Mouse (Mus musculus) skeletal muscle tissue, adult 2 months (tissue): ENCODE data around the gene Aqp2.
A peak's percentile ranks its signal among the peaks of the same experiment; 100 is the strongest.

ENCODE experiments used
- DNase-seq: peaks from one replicate; pipeline ENCODE4 v3.0.0-alpha.2; 2012; ENCODE audit warnings: low read depth, low spot score

The Aqp2 gene

DNA sequence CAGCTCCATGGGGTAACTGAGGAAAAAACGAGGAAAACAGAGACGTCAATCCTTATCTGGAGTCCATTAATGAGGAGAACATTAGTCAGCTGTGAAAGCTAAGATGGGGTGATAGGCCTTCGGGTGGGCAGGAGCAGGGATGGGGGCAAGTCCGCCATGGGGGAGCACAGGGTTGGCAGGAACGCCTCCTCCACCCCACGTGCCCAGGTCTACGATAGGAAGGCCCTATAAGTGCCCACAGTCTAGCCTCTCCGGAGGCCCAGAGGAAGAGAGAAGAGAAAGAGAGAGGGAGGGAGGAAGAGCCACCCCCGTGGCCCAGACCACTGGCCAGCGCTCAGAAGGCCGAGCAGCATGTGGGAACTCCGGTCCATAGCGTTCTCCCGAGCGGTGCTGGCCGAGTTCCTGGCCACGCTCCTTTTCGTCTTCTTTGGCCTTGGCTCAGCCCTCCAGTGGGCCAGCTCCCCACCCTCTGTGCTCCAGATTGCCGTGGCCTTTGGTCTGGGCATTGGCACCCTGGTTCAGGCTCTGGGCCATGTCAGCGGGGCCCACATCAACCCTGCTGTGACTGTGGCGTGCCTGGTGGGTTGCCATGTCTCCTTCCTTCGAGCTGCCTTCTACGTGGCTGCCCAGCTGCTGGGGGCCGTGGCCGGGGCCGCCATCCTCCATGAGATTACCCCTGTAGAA is at the start of gene Aqp2:
TSS of gene Aqp2 (plus strand) at position 254 of the 684 bp plus-strand sequence.
- no peak for DNase-seq

DNA sequence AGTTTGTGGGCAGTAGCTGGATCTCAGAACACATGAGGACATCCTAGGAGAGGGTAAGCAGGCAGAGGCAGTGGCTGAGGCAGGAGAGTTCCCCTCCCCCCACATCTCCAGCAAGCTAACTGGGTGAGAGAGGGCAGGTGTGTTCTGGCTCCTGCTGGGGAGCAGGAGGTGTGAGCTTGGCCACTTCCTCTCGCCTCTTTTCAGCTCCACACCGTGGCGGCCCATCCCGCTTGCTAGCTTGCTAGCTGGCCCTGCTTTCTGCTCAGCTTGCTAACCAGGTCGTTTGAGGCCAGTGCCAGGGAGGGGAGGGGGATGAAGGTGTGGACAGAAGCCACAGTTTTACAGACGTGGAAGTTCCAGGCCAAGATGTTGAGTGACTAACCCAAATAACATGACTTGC is 47.7 kb upstream of the Aqp2 start:
- DNase-seq = no peak

DNA sequence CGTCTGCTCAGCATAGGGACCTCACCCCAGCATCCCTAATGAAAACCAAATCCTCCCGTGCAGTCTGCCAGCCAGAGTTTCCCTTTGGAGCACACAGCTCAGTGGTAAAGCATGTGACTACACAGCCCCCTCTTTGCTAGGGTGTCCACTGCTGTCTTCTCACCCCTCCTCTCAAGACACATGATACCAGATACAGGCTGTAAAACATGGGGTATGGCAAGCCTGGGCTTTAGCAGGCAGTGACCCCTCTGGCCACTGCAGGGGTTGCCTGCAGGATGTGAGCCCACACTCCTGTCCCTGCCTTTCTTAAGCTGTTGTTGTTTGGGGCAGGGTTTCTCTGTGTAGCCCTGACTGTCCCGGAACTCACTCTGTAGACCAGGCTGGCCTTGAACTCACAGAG is 46.8 kb upstream of the Aqp2 start:
- no peak for DNase-seq

DNA sequence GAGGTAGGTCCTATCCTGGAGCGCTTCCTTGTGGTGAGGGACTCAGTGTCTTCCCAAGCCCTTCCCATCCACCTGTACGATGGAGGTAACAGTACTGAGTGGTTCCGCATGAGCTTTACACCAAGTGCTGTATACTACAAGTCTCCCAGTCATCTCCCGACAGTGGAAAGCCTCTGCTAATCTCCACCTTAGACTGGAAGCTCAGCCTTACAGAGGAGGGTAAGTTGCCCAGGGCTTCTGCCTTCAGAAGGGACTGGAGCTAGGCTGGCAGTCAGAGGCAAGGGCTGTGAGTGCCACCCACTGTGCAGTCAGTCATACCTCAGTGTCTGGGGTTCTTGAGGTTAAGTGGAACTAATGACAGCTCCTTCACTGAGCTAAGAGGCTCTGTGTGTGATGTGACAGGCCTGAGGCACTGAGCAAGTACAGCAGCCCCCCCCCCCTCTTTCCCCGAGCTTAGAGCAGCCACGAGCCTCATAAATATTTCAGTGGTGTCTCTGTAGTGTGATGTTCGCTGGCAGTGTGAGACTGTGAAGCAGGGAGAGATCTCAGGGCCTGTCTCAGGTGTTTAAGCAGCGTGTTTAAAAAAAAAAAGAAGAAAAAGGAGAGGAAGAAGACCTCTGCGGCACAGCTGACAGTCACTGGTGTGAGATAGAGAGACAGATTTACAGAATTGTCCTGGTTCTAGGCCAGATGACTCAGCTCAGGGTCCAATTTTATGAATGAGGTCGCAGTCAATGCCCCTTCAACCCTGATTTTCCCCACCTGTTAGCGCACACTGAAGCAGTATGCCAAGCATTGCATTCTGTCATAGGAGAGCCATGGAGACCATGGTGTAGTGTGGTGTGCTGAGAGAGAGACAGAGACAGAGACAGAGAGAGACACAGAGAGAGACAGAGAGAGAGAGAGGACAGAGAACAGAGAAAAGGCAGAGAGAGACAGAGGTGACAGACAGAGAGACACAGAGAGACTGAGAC is 41.7 kb upstream of the Aqp2 start:
- no peak for DNase-seq

DNA sequence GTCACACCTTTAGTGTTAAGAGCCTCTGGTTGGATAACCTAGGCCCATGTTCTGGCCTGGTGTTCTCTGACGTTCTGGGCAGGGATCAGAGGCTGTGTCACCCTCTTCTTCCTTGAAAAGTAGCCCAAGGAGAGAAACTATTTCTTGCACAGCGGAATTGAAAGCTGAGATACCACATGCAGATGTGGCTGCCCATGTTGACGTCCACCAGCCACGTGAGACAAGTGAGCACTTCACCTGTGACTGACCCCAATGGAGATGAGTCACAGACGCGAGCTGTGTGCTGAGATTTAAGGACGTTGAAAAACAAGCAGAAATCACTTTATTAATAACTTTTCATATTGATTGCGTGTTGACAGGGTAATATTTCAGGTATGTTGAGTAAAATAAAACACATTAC is 39.0 kb upstream of the Aqp2 start:
- no peak for DNase-seq

DNA sequence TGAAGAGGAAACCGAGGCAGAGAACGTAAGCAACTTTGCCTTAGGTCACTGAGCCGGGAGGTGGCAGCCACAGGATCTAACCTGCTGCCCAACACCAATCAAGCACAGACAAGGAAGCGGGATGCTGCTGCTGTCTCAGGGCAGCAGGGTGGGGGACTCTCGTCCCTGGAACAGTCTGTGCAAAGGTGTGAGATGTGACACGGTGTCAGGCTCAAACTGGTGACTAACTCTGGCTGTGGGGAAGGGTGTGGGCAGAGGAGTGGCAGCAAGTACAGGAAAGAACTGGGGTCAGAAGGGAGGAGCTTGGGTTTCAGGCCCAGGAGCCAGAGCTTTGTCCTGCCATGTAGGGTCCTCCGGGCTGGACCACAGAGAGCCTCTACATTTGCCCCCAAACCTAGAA is 34.8 kb upstream of the Aqp2 start:
- no peak for DNase-seq

DNA sequence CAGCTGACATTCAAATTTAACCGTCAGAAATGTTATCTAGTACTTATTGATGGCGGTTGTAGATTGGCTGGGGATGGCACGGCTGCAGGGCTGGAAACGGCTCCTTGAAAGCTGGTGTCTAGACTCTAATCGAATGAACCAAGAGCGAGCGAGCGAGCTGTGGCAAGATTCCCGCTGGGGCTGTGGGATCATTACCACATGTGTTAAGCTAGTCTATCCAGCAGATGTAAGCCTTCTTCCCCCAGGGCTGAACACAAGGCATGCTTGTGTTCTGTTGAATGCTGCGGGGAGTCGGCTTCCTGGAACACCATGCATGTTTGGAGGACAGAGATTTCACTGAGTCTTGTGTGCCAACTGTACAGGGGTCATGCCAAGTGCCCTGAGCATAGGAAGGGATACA is 32.3 kb upstream of the Aqp2 start:
- no peak for DNase-seq

DNA sequence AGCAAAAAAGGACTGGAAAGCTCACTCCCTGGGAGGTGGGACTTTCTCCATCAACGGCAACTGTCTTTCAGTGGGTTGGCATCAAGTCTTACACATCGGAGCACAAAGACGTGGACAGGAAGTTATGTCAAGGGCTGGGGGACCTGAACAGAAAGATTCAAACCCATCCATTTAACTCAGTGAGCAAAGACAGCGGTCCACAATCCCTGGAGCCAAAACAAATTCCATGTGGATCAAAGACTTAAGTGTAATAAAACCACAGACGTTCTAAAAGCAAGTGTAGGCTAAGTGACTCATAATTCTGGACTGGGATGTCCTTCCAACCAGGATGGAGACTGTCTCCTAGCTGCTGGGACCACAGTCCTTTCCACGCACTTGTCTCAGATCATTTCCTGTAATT is 31.1 kb upstream of the Aqp2 start:
- DNase-seq = no peak

DNA sequence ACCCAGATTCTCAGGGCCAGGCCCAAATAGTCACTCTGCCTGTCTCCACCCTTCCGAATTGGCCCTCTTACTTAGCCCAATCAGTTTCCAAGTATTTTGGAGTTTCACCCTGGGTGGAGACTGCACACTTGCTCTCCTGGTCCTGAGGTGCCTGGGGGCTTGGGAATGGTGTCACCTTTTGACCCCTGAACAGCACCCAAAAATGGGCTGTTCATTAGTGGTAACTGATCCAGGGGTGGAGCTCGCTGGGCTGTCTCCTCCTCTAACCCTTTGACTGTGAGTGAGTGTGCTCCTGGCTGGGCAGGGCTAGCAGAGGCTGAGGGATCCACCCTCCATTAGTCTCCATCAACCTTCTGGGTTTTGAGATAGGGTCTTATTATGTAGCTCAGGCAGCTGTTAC is 29.0 kb upstream of the Aqp2 start:
- no peak for DNase-seq

DNA sequence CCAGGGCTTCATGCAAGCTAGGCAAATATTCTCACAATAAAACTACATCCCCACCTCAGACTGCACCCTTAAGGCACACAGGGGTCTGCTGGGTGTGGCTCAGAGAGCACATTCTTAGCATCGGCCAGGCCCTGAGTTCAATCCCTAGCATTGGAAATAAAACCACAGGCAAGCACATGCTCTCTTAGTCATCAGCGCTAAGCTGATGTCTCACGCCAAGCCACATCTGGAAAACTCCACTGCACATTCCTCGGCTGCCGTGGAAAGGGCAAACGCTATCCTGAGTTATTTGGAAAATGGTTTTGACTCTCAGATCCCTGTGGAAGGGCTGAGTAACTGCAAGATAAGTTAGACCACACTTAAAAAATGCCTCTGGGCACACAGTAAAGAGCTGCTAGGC is 25.1 kb upstream of the Aqp2 start:
- peak; percentile 21 for DNase-seq

DNA sequence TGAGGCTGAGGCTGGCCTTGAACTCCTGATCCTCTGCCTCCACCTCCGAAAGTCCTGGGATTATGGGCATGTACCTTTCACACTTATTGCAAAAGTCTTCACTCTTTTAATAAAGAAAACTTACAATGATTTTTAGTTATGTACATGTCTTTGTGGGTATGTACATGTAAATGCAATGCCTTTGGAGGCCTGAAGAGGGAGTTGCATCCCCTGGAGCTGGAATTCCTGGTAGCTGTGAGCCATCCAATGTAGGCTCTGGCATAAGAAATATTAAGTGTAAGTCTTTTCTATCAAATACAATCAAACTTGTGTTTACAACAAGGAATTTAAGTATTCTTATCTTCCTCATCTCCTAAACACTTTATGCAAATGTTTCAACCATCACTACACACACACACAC is 19.9 kb upstream of the Aqp2 start:
- DNase-seq = no peak

DNA sequence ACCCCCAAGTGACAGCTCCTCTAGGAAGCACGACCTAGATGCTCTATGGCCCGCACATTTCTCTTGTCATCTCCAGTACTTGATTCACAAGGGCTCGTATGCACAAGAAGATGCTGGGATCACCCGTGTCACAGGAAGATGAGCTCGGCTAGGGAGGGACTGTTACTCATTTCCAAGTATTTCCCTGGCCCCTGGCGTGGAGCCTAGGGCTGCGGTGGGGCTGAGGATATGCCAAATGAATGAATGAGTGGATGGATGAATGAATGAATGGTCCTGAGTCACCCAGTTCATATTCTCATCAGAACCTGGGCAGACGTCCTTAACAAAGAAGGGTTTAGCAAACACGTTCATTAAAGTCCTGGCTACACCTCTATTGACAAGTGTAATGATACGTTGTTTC is 18.6 kb upstream of the Aqp2 start:
- no peak for DNase-seq

DNA sequence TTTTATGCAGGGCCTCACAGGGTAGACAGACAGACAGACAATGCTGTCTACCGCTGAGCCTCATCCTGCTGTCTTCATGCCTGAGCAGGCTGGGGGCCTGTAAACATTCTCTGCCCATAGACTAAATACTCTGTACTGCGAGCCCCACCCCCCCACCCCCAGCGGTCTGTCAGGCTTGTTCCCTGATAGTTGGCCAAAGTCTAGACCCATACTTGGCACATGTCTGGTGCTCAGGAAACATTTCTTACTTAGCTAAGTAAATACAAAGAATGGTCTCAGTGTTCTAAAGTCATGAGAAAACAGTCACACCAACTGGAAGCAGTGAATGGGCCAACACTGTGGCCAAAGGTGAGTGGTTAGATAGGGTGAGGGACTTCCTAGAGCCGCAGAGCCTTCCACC is 11.5 kb upstream of the Aqp2 start:
- DNase-seq = no peak

DNA sequence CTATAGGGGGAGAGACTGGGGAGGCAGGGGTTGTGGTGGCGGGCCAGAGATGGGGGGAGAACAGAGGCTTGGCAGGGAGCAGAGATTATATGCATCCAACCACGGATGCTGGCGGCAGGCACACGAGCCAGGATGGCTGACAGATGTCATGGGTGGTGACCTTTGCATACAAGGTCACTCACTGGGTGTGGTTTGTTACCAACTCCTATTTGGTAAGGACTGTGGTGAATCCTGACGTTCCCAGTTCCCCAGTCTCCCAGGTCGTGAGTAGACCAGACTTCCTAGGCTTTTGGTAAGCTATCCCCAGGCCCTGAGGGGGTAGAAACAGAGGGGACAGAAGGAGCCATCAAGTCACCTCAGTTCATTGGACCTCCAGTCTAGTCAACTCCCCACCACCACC is 10.2 kb upstream of the Aqp2 start:
- DNase-seq = no peak

DNA sequence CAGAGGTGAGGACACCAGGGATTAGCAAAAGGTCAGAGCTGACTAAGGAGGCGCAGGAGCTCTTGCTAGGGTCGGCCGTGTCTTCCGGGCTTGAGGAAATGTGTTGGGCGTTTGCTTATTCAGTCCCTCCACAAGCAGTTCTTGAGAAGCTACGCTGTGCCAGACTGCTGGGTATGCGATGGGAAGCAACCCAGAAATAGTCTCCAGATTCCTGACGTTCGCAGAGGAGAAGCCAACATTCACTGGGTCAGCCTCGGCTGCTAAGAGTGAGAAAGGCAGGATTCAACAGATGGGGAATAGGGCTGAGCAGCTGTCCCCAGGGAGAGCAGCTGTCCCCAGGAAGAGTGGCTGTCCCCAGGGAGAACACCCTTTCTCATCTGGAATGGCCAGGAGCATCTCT is 9.7 kb upstream of the Aqp2 start:
- no peak for DNase-seq

DNA sequence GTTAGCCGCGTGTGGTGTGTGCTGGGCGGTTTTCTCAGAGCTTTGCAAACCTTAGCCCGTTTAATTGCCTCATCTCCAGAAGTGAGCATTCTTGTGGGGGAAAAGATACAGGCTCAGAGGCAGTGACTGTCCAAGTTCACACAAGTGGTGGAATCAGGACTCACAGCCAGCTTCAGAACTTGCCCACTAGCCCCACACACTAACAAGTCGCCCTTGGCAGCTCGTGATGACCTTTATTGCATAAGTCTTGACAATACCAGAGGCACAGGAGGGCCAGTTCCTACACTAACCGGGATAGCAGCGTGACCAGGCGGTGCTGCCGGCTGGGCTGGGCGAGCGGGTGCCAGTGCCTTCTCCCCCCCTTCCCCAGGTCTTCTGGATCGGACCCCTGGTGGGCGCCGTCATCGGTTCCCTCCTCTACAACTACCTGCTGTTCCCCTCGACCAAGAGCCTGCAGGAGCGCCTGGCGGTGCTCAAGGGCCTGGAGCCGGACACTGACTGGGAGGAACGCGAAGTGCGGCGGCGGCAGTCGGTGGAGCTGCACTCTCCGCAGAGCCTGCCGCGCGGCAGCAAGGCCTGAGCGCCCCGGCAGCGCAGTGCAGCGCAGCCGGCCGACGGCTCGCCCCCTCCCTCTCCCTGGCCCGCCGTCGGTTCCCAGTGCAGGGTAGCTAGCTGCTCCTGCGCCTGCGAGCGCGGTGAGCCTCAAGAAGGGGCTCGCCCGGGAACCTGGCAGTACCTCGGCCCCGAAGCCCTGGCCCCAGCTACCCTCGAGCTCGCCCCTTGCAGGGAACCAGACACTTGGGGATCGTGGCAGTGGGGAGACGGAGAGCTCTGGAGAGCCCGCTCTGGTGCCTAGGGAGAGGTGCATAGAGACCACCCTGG is 4.8 kb downstream of the Aqp2 start:
- DNase-seq = no peak

DNA sequence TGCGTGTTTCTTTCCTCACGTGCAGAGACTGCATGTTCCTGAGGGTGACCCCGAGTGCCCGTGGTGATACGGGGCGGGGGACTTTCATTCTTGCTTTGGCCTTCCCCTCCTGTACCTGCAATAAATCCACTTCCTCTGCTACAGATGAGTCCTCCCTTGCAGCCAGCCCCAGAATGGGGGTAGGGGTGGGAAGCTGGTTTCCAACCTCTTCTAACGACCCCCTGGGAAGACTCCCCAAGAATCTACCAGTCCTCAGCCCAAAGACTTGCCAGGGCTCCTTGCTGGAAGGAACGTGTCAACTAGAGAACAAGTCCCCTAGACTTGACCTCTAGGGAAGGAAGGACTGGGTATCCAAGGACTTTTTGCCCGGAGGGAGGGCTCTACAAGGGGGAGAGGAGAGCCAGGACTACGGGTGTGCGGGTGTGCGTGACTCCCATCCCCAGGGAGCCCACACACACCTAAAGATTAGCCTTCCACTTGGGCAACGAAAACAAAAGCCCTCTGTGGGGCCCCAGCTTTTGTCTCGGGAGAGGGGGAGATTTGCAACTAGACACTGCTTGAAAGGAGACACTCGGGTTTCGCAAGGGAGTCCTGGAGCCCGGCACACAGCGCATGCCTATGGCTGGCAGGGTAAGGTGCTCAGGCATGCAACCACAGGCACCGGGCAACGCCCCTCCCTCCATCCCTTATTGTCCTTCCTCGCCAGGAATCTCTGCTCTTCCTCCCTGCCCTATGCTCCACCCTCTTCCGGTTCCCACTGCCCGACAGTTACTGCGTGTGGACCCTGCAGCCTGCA is 5.8 kb downstream of the Aqp2 start:
- DNase-seq = no peak

DNA sequence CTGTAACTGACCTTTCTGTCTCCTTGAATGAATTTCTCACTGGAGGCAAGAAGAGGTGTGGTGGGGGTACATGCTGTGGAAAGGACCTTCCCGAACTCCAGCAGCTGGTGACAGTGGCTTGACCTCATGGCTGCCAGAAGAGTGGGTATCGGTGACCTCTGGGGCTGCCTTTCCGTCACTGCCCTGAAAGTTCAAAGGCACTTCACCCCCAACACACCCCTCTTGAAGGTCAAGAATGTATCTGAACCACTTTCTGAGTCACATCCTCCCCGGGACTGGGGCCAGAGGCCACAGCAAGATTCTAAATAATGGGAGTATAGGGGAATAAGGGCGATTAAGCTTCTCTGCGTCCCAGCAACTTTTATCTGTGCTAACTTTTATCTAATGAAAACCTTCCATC is 6.9 kb downstream of the Aqp2 start:
- DNase-seq = no peak

DNA sequence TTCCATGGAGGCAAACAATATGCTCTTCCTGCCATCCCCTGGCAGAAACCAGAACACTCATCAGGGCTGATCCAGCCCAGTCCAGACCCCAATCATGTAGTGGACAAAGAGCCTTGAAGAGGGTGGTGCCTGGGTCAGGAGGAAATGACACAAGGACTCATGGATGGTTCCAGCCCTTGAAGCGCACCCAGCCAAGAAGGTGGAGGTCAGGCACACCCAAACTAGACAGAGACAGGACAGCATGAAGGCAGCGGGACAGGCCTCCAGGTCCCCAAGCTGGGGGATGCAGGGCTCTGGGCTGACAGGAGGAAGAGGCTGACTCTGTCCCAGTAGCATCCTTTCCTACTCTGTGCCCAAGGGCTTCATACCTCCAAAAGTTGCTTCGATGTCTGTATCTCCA is 7.7 kb downstream of the Aqp2 start:
- DNase-seq = no peak

DNA sequence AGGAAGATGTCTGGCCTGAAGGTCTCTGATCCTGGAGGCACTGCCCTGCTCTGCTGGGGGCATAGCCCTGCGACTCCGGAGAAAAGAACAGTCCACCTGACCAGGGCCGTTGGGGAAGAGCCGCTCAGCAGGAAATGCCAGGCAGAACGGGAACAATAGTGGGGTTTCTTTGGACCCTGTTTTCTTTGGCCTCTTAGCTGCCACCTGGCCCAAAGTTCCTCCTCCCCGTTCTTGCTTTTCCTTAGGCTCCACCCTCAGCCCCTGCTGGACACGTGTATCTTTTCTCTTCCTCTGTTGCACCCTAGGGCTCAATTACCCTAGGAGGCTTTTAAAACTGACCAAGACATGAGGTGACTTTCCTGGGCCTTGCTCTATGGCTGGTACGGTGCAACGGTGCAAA is 10.4 kb downstream of the Aqp2 start:
- DNase-seq = no peak

DNA sequence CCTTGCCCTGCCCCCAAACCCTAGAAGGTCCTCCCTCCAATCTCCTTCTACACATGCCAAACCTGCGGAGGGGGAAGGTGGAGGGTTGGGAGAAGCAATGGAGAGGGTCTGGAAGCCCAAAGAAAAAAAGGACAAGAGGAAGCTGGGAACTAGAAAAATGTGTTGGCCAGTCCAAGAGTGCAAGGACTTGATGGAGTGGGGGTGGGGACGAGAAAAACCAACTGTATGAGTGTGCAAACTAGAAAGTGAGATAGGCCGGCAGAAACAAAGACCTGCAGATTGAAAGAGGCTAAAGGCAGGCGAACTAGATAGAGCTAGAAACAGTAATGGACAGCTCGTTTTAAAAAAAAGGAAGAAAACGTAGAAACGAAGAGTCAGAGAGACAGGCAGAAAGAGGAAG is 10.8 kb downstream of the Aqp2 start:
- DNase-seq = no peak
